Comparison of ENCODE assay signal across 22 mouse cellular contexts in the genomic region with DNA sequence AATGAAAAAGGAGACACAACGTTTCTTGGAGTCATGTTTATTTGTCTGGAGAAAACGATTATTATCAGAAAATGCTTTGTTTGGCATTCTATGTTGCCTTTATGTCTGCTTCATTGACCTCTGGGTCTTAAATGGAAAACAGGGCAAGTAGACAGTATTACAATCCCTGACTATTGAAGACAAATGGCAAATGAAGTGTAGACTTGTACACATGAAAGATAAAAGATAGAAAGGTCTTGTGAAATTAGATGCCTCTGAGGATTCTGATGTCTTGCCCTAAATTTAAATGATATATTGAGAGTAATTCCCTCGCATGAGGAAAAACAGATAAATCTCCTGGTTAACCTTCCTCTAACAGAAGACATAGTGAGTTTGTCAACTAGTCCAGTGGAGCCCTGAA.
DNase-seq lines count a peak whose midpoint lies in the region; ATAC-seq and TF ChIP-seq lines count a peak whose summit lies in the region.
"Had no signal": no experiment of that assay in that cellular context is flagged by ENCODE, and none has a peak within 500 bp of the region (broad histone marks: within the 10 kb centered on the region; RNA-seq: fewer than 3 reads in every experiment).

No protein-coding gene starts in this region.

- H3K9me3 ChIP-seq in kidney, embryonic 14.5 days (ENCODE audit: control insufficient read depth, low read length): no peaks in the 10 kb centered on the region
- no peaks in the 10 kb centered on the region for H3K9me3 ChIP-seq in kidney, embryonic 15.5 days (replicated peaks)
- H3K9me3 ChIP-seq in kidney, embryonic 16.5 days (ENCODE audit: low read length): no peaks in the 10 kb centered on the region
- no peaks in the 10 kb centered on the region for H3K9me3 ChIP-seq in kidney, postnatal 0 days (replicated peaks; ENCODE audit: low read length)

- no peak overlapping the region for H3K27ac ChIP-seq in kidney, embryonic 14.5 days (ENCODE audit: low read depth, low read length)
- no peak overlapping the region for H3K27ac ChIP-seq in kidney, embryonic 15.5 days
- H3K27ac ChIP-seq in kidney, embryonic 16.5 days (ENCODE audit: low read length): no peak overlapping the region
- H3K27ac ChIP-seq in kidney, postnatal 0 days: no peak overlapping the region

- no peaks in the 10 kb centered on the region for H3K36me3 ChIP-seq in kidney, embryonic 14.5 days (ENCODE audit: control insufficient read depth, insufficient read depth, low read length)
- no peaks in the 10 kb centered on the region for H3K36me3 ChIP-seq in kidney, embryonic 15.5 days
- H3K36me3 ChIP-seq in kidney, embryonic 16.5 days (ENCODE audit: insufficient read depth, low read length): no peaks in the 10 kb centered on the region
- H3K36me3 ChIP-seq in kidney, postnatal 0 days (ENCODE audit: insufficient read depth, low read length): no peaks in the 10 kb centered on the region
- H3K36me3 ChIP-seq: G1E had no signal

- ATAC-seq in kidney, embryonic 14.5 days (ENCODE audit: low FRiP score, low TSS enrichment): peak; percentile 64; the same call in 1 of the 2 replicates
- ATAC-seq in kidney, embryonic 15.5 days (replicated peaks; ENCODE audit: low FRiP score): peak; percentile 77
- ATAC-seq in kidney, embryonic 16.5 days (ENCODE audit: low FRiP score, low TSS enrichment): peak; percentile 35; the same call in 1 of the 2 replicates
- ATAC-seq in kidney, postnatal 0 days (replicated peaks; ENCODE audit: low FRiP score, low read depth): no peak
- ATAC-seq: activated CD4-positive, CD25-positive, alpha-beta regulatory T cell, adult 4 months; CD4-positive, CD25-positive, alpha-beta regulatory T cell, adult 4 months; Patski had no signal

- no peaks in the 10 kb centered on the region for H3K4me1 ChIP-seq in kidney, embryonic 14.5 days (ENCODE audit: control insufficient read depth, insufficient read depth, low read length)
- no peaks in the 10 kb centered on the region for H3K4me1 ChIP-seq in kidney, embryonic 15.5 days
- no peaks in the 10 kb centered on the region for H3K4me1 ChIP-seq in kidney, embryonic 16.5 days (ENCODE audit: insufficient read depth, low read length)
- no peaks in the 10 kb centered on the region for H3K4me1 ChIP-seq in kidney, postnatal 0 days (replicated peaks; ENCODE audit: insufficient read depth, low read length)

- WGBS in kidney, embryonic 14.5 days: 23% methylated on average over 3 of the region's 3 CpGs
- 22% methylated on average over 3 of the region's 3 CpGs for WGBS in kidney, embryonic 15.5 days
- WGBS in kidney, embryonic 16.5 days: 19% methylated on average over 3 of the region's 3 CpGs
- WGBS in kidney, postnatal 0 days: 25% methylated on average over 3 of the region's 3 CpGs

- no peak for DNase-seq in kidney, postnatal 14 days
- DNase-seq in kidney, postnatal 10 days: no peak
- no peak for DNase-seq in kidney, postnatal 25 days
- DNase-seq in kidney, postnatal 0 days (ENCODE audit: low spot score): peak; percentile 60
- no peak for DNase-seq in kidney, adult 11 months
- DNase-seq: adrenal gland, adult 2 months; adrenal gland, adult 8-10 months; adrenal gland, postnatal 10 days; adrenal gland, postnatal 14 days; adrenal gland, postnatal 25 days; adrenal gland, postnatal 36 days; B cell, adult 2 months; cerebellum, adult 11 months; cerebellum, adult 11-12 months had no signal

- no peak overlapping the region for H3K9ac ChIP-seq in kidney, embryonic 14.5 days (ENCODE audit: low read depth, low read length)
- H3K9ac ChIP-seq in kidney, embryonic 15.5 days: no peak overlapping the region
- H3K9ac ChIP-seq in kidney, embryonic 16.5 days (replicated peaks; ENCODE audit: low read length): no peak overlapping the region
- no peak overlapping the region for H3K9ac ChIP-seq in kidney, postnatal 0 days (ENCODE audit: low read depth, low read length)

- H3K4me2 ChIP-seq in kidney, embryonic 14.5 days (replicated peaks; ENCODE audit: low read depth, low read length): no peak overlapping the region
- no peak overlapping the region for H3K4me2 ChIP-seq in kidney, embryonic 15.5 days
- no peak overlapping the region for H3K4me2 ChIP-seq in kidney, embryonic 16.5 days (replicated peaks; ENCODE audit: low read depth, low read length)
- no peak overlapping the region for H3K4me2 ChIP-seq in kidney, postnatal 0 days (ENCODE audit: low read length)

- no peak overlapping the region for H3K4me3 ChIP-seq in kidney, embryonic 14.5 days (ENCODE audit: low read length)
- H3K4me3 ChIP-seq in kidney, embryonic 15.5 days (replicated peaks): no peak overlapping the region
- H3K4me3 ChIP-seq in kidney, embryonic 16.5 days (ENCODE audit: low read length): no peak overlapping the region
- H3K4me3 ChIP-seq in kidney, postnatal 0 days (replicated peaks; ENCODE audit: low read depth, low read length): no peak overlapping the region

- no peaks in the 10 kb centered on the region for H3K27me3 ChIP-seq in kidney, embryonic 14.5 days (ENCODE audit: control insufficient read depth, insufficient read depth, low read length)
- H3K27me3 ChIP-seq in kidney, embryonic 15.5 days: no peaks in the 10 kb centered on the region
- H3K27me3 ChIP-seq in kidney, embryonic 16.5 days (ENCODE audit: insufficient read depth, low read length): no peaks in the 10 kb centered on the region
- no peaks in the 10 kb centered on the region for H3K27me3 ChIP-seq in kidney, postnatal 0 days (ENCODE audit: insufficient read depth, low read length)
- H3K27me3 ChIP-seq: CH12.LX, Patski had no signal

- no peak for TF ChIP-seq CTCF in kidney, postnatal 0 days (IDR thresholded peaks at IDR 0.05; ENCODE audit: low read depth)
